Mouse (Mus musculus) stomach, postnatal 0 days (tissue): ENCODE measurements around the gene Syt2.

Source experiments
- CTCF ChIP-seq: IDR thresholded peaks from 2 replicates; pipeline ENCODE4 v1.5.1; 2016; ENCODE audit warnings: antibody characterized with exemption, low read depth, mild to moderate bottlenecking, moderate library complexity
- EP300 ChIP-seq: optimal IDR thresholded peaks from 2 replicates; pipeline ENCODE3; 2016; ENCODE audit warnings: antibody characterized with exemption

- TF ChIP-seq CTCF (no peak), EP300 (no peak)
Measured at GRCm38 (mm10) chr1:134777936-134778548, 131.6 kb downstream of the Syt2 start.
